Mouse (Mus musculus): ENCODE measurements at regions not wholly inside any gene's neighbourhood (a gene's known extent, or its start where the extent isn't known, plus 50 kb on each side); places are given as distances from the start of the nearest gene placed in this dataset.

- no peak overlapping the region for H3K27ac ChIP-seq (replicated peaks; ENCODE audit: low read depth, low read length)
- H3K9ac ChIP-seq (ENCODE audit: low read depth, low read length), result no peak overlapping the region
- no peak overlapping the region for H3K4me2 ChIP-seq (ENCODE audit: low read depth, low read length)
- H3K27me3 ChIP-seq (replicated peaks; ENCODE audit: control insufficient read depth, insufficient read depth, low read length), result no peaks in the 10 kb centered on the region
- H3K9me3 ChIP-seq (ENCODE audit: control insufficient read depth, low read length), result no peaks in the 10 kb centered on the region
- DNase-seq (ENCODE audit: low spot score) (peak; percentile 44), ATAC-seq (ENCODE audit: low read depth) (peak; percentile 81; the same call in 1 of the 2 replicates)
- WGBS, result 36% methylated on average over 13 of the region's 13 CpGs
- H3K4me3 ChIP-seq (ENCODE audit: low read depth, low read length), result no peak overlapping the region
- H3K4me1 ChIP-seq (ENCODE audit: control insufficient read depth, insufficient read depth, low read length), result 0 out of 2 replicates have a peak, but pooled peaks cover 10% of the 10 kb centered on the region
- H3K36me3 ChIP-seq (ENCODE audit: control insufficient read depth, insufficient read depth, low read length), result no peaks in the 10 kb centered on the region
Observed at GRCm38 (mm10) chr16:29771728-29772608, 192.8 kb downstream of the Opa1 start.

- no peak overlapping the region for H3K27ac ChIP-seq (replicated peaks; ENCODE audit: low read depth, low read length)
- ATAC-seq (ENCODE audit: low read depth), result no peak
- WGBS, result 77% methylated on average over 12 of the region's 12 CpGs
Observed at GRCm38 (mm10) chr16:29772609-29772988, 193.5 kb downstream of the Opa1 start.

GRCm38 (mm10) chr16:29773056-29773455 is 193.9 kb downstream of the Opa1 start:
- Histone ChIP-seq H3K36me3 (ENCODE audit: control insufficient read depth, insufficient read depth, low read length) (no peaks in the 10 kb centered on the region), H3K4me1 (ENCODE audit: control insufficient read depth, insufficient read depth, low read length) (0 out of 2 replicates have a peak, but pooled peaks cover 10% of the 10 kb centered on the region), H3K9me3 (ENCODE audit: control insufficient read depth, low read length) (no peaks in the 10 kb centered on the region), H3K9ac (ENCODE audit: low read depth, low read length) (no peak overlapping the region), H3K27ac (replicated peaks; ENCODE audit: low read depth, low read length) (no peak overlapping the region), H3K4me3 (ENCODE audit: low read depth, low read length) (no peak overlapping the region), H3K4me2 (ENCODE audit: low read depth, low read length) (no peak overlapping the region), H3K27me3 (replicated peaks; ENCODE audit: control insufficient read depth, insufficient read depth, low read length) (no peaks in the 10 kb centered on the region)
- ATAC-seq (ENCODE audit: low read depth) (no peak), DNase-seq (ENCODE audit: low spot score) (no peak)
- WGBS, result 82% methylated on average over 6 of the region's 6 CpGs

More at GRCm38 (mm10) chr16:29772609-29772988, 193.5 kb downstream of the Opa1 start:
- H3K9me3 ChIP-seq (ENCODE audit: control insufficient read depth, low read length), result no peaks in the 10 kb centered on the region
- H3K4me1 ChIP-seq (ENCODE audit: control insufficient read depth, insufficient read depth, low read length), result 0 out of 2 replicates have a peak, but pooled peaks cover 10% of the 10 kb centered on the region
- no peak overlapping the region for H3K9ac ChIP-seq (ENCODE audit: low read depth, low read length)
- H3K4me2 ChIP-seq (ENCODE audit: low read depth, low read length), result no peak overlapping the region
- no peak overlapping the region for H3K4me3 ChIP-seq (ENCODE audit: low read depth, low read length)
- DNase-seq (ENCODE audit: low spot score), result no peak
- H3K36me3 ChIP-seq (ENCODE audit: control insufficient read depth, insufficient read depth, low read length), result no peaks in the 10 kb centered on the region
- no peaks in the 10 kb centered on the region for H3K27me3 ChIP-seq (replicated peaks; ENCODE audit: control insufficient read depth, insufficient read depth, low read length)

GRCm38 (mm10) chr16:29774949-29775348 is 195.8 kb downstream of the Opa1 start:
- 0 out of 2 replicates have a peak, but pooled peaks cover 10% of the 10 kb centered on the region for H3K4me1 ChIP-seq (ENCODE audit: control insufficient read depth, insufficient read depth, low read length)

GRCm38 (mm10) chr16:29775879-29776278 is 196.7 kb downstream of the Opa1 start:
- peak overlapping the region; percentile 44 for H3K27ac ChIP-seq (replicated peaks; ENCODE audit: low read depth, low read length)
- H3K9me3 ChIP-seq (ENCODE audit: control insufficient read depth, low read length), result no peaks in the 10 kb centered on the region
- H3K27me3 ChIP-seq (replicated peaks; ENCODE audit: control insufficient read depth, insufficient read depth, low read length), result no peaks in the 10 kb centered on the region
- H3K4me2 ChIP-seq (ENCODE audit: low read depth, low read length), result no peak overlapping the region
- 56% methylated on average over 5 of the region's 5 CpGs for WGBS
- ATAC-seq (ENCODE audit: low read depth) (no peak), DNase-seq (ENCODE audit: low spot score) (peak; percentile 68)
- no peak overlapping the region for H3K9ac ChIP-seq (ENCODE audit: low read depth, low read length)
- H3K36me3 ChIP-seq (ENCODE audit: control insufficient read depth, insufficient read depth, low read length), result no peaks in the 10 kb centered on the region
- H3K4me3 ChIP-seq (ENCODE audit: low read depth, low read length), result no peak overlapping the region
- H3K4me1 ChIP-seq (ENCODE audit: control insufficient read depth, insufficient read depth, low read length), result 0 out of 2 replicates have a peak, but pooled peaks cover 10% of the 10 kb centered on the region

More at GRCm38 (mm10) chr16:29774949-29775348, 195.8 kb downstream of the Opa1 start:
- DNase-seq (ENCODE audit: low spot score) (no peak), ATAC-seq (ENCODE audit: low read depth) (no peak)
- Histone ChIP-seq H3K9me3 (ENCODE audit: control insufficient read depth, low read length) (no peaks in the 10 kb centered on the region), H3K27ac (replicated peaks; ENCODE audit: low read depth, low read length) (no peak overlapping the region), H3K36me3 (ENCODE audit: control insufficient read depth, insufficient read depth, low read length) (no peaks in the 10 kb centered on the region), H3K4me3 (ENCODE audit: low read depth, low read length) (no peak overlapping the region), H3K9ac (ENCODE audit: low read depth, low read length) (no peak overlapping the region), H3K4me2 (ENCODE audit: low read depth, low read length) (no peak overlapping the region), H3K27me3 (replicated peaks; ENCODE audit: control insufficient read depth, insufficient read depth, low read length) (no peaks in the 10 kb centered on the region)
- 48% methylated on average over 2 of the region's 2 CpGs for WGBS

DNA sequence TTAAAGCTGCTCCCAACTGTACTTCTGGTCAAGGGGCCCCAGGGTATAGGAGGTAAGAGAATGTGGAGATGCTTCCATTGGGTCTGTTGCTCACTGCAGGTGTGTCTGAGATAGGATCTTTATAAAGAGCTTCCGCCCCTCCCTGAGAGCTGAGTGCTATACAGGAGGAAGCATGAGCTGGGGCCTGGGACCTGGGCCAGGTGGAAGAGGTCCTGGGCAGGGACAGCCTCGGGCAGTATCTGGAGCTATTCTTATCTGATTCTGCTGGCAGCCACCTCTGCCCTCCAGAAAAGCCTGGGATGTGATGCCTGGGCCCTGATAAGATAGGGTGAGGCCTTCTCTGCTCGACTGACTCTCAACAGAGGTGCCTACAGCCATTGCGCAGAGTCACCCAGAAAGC is 203.3 kb downstream of the Opa1 start:
- Histone ChIP-seq H3K4me3 (ENCODE audit: low read depth, low read length) (no peak overlapping the region), H3K27me3 (replicated peaks; ENCODE audit: control insufficient read depth, insufficient read depth, low read length) (no peaks in the 10 kb centered on the region), H3K4me2 (ENCODE audit: low read depth, low read length) (no peak overlapping the region), H3K9ac (ENCODE audit: low read depth, low read length) (no peak overlapping the region), H3K4me1 (ENCODE audit: control insufficient read depth, insufficient read depth, low read length) (no peaks in the 10 kb centered on the region), H3K36me3 (ENCODE audit: control insufficient read depth, insufficient read depth, low read length) (no peaks in the 10 kb centered on the region), H3K27ac (replicated peaks; ENCODE audit: low read depth, low read length) (no peak overlapping the region), H3K9me3 (ENCODE audit: control insufficient read depth, low read length) (0 out of 2 replicates have a peak, but pooled peaks cover 7% of the 10 kb centered on the region)
- ATAC-seq (ENCODE audit: low read depth) (no peak), DNase-seq (ENCODE audit: low spot score) (no peak)
- 75% methylated on average over 4 of the region's 4 CpGs for whole genome bisulfite sequencing

DNA sequence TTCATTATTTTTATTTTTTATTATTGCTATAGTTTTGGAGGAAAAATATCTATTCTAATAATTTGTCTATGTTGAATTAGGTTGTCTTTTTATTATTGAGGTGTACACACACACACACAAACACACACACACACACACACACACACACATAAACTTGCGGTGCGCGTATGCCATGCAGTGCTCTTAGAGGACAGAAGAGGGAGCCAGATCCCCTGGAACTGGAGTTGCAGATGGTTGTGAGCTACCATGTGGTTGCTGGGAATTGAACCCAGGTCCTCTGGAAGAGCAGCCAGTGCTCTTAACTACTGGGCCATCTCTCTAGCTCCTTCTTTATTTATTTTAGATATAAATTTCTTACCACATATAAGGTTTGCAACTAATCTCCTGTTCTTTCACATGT is 206.0 kb downstream of the Opa1 start:
- H3K9ac ChIP-seq (ENCODE audit: low read depth, low read length), result no peak overlapping the region
- no peak for DNase-seq (ENCODE audit: low spot score)

GRCm38 (mm10) chr16:29786540-29786939 is 207.4 kb downstream of the Opa1 start:
- no peak for DNase-seq (ENCODE audit: low spot score)
- H3K36me3 ChIP-seq (ENCODE audit: control insufficient read depth, insufficient read depth, low read length), result no peaks in the 10 kb centered on the region
- H3K27ac ChIP-seq (replicated peaks; ENCODE audit: low read depth, low read length), result no peak overlapping the region
- 86% methylated on average over 8 of the region's 8 CpGs for WGBS
- H3K9me3 ChIP-seq (ENCODE audit: control insufficient read depth, low read length), result 0 out of 2 replicates have a peak, but pooled peaks cover 7% of the 10 kb centered on the region
- H3K27me3 ChIP-seq (replicated peaks; ENCODE audit: control insufficient read depth, insufficient read depth, low read length), result no peaks in the 10 kb centered on the region
- no peak overlapping the region for H3K4me3 ChIP-seq (ENCODE audit: low read depth, low read length)
- no peaks in the 10 kb centered on the region for H3K4me1 ChIP-seq (ENCODE audit: control insufficient read depth, insufficient read depth, low read length)
- no peak overlapping the region for H3K4me2 ChIP-seq (ENCODE audit: low read depth, low read length)
- ATAC-seq (ENCODE audit: low read depth), result no peak
- H3K9ac ChIP-seq (ENCODE audit: low read depth, low read length), result no peak overlapping the region

More for the DNA sequence above, 206.0 kb downstream of the Opa1 start:
- Histone ChIP-seq H3K4me1 (ENCODE audit: control insufficient read depth, insufficient read depth, low read length) (no peaks in the 10 kb centered on the region), H3K27ac (replicated peaks; ENCODE audit: low read depth, low read length) (no peak overlapping the region), H3K36me3 (ENCODE audit: control insufficient read depth, insufficient read depth, low read length) (no peaks in the 10 kb centered on the region), H3K4me2 (ENCODE audit: low read depth, low read length) (no peak overlapping the region), H3K4me3 (ENCODE audit: low read depth, low read length) (no peak overlapping the region), H3K27me3 (replicated peaks; ENCODE audit: control insufficient read depth, insufficient read depth, low read length) (no peaks in the 10 kb centered on the region), H3K9me3 (ENCODE audit: control insufficient read depth, low read length) (0 out of 2 replicates have a peak, but pooled peaks cover 7% of the 10 kb centered on the region)
- WGBS, result 100% methylated on average over 3 of the region's 3 CpGs
- no peak for ATAC-seq (ENCODE audit: low read depth)

Measured in embryonic facial prominence, embryonic 14.5 days (tissue).